Mouse (Mus musculus): ENCODE data around the gene Xpo4.

Gene Xpo4

DNA sequence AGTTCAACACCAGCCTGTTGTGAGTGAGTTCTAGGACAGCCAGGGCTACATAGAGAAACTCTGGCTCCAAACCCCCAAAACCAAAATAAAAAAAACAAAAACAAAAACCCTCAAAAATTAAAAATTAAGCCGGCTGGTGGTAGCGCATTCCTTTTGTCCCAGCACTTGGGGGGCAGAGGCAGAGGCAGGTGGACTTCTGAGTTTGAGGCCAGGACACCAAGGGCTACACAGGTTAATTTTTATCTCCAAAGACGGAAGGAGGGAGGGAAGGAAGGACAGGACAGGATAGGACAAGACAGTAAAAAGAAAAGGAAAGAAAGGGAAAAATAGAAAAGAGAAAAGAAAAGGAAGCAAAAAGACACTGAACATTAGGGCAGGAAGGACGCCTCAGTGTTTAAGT is 17.5 kb upstream of the Xpo4 start:
- 91% methylated on average over 4 of the region's 4 CpGs for WGBS

DNA sequence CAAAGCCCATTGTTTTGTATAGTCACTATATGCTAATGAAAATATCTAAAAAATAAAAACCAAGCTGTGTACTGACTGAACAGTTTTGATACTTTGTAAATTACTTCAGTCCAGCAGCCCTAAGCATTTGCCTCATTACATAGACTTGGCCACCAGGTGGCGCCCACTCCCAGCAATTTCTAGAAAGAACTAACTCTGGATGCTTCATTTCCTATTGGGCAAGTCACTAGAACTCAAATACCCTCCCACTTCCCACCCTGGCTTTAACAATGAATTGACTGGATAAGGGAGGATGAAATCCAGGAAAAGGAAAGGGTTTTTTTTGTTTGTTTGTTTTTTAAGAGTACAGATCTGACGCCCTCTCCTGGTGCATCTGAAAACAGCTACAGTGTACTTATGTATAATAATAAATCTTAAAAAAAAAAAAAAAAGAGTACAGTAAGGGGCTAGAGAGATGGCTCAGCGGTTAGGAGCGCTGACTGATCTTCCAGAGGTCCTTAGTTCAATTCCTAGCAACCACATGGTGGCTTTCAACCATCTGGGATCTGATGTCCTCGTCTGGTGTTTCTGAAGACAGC is 14.8 kb upstream of the Xpo4 start:
- WGBS: 35% methylated on average over 5 of the region's 5 CpGs

DNA sequence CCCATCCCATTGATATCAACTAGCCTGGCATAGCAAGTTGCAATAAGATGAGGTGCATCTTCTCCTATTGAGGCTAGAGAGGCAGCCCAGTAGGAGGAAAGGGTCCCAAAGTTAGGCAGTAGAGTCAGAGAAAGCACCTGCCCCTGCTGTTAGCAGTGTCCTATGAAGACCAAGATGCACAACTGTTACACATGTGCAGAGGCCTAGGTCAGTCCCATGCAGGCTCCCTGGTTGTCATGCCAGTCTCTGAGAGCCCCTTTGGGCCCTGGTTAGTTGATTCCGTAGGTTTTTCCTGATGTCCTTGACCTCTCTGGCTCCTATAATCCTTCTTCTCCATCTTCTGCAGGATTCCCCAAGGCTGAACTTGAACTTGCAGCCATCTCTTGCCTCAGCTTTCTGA is 14.3 kb upstream of the Xpo4 start:
- WGBS: 41% methylated on average over 1 of the region's 1 CpGs

DNA sequence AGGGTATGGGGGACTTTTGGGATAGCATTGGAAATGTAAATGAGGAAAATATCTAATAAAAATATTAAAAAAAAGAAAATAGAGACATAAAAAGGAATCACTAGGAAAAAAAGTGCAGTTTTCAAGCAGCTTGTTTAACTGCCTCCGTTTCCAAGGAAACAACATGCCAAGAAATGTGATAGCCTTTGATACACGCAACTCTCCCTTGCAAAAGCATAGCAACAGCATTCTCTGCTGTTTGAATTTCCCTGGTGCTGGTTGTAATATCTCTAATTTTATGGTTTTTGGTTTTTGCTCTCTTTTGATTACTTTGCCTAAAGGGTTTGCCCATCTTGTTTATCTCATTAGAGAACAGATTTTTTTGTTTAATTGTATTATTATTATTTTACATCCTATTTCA is 10.3 kb upstream of the Xpo4 start:
- WGBS: 46% methylated on average over 2 of the region's 2 CpGs

DNA sequence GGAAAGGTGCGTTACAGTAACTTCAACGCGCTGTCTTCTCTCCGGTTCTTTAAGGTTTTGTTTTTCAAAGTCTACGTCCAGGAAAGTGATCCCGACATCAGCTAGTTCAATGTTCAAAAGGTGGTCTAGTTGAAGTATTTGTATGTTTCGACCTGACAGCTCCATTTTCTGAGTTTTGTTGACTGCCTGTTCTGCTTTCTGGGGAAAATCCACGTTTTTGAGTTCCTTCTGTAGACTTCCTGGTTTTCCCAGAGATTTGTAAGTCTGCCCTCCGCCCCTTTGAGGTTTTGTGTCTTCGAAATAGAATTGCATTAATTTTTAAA is 359 bp upstream of the Xpo4 start:
- 5% methylated on average over 10 of the region's 10 CpGs for WGBS

DNA sequence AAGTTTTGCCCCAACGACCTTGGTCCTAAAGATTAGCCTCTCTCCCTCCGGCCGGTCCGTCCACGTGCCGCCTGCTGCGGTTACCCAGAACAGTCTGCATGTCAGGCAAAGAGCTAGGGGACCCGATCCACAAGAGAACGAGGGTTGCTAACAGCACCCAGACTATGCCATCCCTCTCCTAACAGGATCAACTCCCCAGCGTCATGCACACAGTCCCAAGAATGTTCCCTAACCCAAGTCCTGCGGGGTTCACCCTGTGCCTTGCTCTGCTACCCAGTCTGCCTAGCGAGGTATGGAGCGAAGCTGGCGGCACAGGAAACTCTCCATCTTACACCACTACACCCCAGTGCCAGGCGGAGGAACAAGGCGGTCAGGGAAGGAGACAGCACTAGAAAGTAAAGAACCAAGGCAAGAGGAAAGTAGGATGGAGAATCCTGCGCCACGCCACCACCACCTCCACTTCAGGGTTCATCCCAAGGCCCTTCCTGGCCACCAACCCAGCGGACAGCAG is 864 bp downstream of the Xpo4 start:
- WGBS: under 1% methylated on average over 19 of the region's 19 CpGs

DNA sequence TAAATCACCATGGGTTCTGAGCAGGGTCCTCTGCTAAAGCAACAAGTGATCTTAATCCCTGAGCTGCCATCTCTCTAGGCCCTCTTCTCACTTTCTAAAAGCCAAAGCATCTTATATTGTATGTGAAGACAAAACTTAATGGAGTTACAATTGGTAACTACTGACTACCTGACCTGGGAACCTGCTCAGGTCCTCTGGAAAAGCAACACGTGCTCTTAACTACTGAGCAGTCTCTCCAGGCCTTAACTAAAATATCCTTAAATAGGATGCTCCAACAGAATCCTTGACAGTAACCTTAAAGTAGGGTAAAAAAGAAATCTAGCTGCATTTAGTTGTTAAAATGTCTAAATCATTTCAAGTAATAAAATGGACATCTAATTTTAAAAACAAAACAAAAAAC is 1.6 kb downstream of the Xpo4 start:
- WGBS: 36% methylated on average over 1 of the region's 1 CpGs

DNA sequence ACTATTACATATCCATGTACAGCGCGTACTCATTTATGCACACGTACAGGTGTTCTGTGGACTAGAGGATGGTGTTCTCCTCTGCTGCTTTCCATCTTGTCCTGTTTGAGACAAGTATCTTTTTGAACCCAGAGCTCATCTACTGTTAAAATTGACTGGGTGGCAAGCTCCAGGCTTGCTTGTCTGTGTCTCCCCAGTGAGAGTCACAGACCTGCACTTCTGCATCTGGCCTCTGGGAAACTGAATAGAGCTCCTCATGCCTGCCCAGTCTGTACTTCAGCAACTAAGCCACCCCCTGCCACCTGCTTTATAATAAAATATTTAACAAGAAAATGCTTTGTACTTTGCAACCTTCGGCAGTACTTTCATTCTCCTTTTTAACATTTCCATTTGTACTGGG is 6.9 kb downstream of the Xpo4 start:
- WGBS: 92% methylated on average over 4 of the region's 4 CpGs

DNA sequence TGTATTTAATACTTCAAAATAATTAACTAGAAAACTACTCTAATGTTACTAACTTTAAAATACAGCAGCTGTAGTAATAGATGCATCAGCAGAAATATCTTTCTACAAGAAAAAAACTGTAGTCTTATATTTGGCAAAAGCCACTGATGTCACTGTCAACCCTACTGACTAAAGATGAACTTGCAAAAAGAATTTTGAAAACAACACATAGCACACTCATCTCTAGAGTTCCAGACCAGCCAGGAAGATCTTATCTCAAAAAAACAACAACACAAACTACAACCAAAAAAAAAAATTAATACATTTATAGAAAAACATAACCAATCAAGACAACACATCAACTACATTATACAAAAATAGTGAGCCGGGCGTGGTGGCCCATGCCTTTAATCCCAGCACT is 7.7 kb downstream of the Xpo4 start:
- 99% methylated on average over 2 of the region's 2 CpGs for WGBS

DNA sequence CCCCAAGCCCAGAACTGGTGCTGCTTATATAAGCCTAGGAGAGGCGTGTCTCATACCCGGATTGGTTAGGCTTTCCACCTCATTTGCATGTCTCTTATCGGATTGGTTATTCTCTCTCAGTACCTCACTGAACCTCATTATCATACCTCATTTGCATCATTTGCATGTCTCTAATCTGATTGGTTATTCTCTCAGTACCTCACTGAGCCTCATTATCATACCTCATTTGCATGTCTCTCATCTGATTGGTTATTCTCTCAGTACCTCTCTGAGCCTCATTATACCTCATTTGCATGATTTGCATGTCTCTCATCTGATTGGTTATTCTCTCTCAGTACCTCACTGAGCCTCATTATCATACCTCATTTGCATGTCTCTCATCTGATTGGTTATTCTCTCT is 8.7 kb downstream of the Xpo4 start:
- WGBS: 92% methylated on average over 3 of the region's 3 CpGs

DNA sequence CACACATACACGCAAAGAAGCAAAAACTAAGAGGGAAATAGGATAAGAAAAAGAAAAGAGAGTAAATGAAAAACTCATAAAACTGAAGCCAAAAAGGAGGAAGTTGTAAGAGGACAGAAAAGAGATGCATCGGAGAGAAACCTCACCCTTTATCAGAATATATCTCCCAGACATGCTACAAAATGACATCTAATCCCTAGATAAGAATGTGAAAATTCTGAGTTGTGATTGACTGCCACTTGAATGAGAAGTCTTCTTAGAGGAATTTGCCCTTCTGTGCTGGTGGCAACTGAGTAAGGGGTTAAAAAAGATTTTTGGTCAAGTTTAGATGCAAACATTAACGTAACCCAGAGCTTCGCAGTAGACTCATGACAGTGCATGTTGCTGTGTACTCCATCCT is 19.1 kb downstream of the Xpo4 start:
- WGBS: 96% methylated on average over 4 of the region's 4 CpGs

DNA sequence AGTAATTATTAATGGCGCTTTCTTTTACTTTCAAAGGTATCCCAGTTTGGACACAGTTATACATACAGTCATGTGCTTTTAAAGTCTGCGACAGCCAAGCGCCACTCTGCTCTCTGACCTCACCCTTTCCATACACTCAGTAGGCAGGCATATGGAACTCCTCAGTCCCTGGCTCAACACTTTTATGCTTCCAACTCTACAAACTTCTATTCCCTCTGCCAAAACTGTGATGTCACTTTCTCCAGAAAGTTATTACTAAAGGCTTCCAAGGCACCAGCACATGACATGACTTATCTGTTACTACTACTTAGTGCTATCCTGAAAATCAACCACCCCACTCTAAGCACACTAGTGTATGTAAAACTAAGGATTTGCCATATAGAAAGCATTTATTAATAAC is 26.1 kb downstream of the Xpo4 start:
- WGBS: 95% methylated on average over 3 of the region's 3 CpGs

DNA sequence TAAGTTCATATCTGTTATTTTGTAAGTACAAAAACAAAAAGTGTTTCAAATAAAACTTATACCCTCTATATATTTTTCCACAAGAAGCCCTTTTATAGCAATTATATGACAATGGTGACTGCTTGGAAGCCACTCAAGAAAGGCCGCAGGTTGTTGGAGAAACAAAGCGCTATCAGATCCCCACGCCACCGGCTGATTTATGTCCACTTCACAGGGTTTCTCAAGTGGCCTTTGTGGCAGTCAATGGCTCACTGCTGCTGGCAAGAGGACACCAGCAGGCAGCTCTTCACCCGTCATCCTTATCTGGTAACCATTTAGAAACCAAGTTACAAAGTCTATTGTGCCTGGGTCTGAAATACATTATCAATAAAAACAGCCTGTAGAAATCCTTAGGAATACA is 31.1 kb downstream of the Xpo4 start:
- 71% methylated on average over 5 of the region's 5 CpGs for WGBS

DNA sequence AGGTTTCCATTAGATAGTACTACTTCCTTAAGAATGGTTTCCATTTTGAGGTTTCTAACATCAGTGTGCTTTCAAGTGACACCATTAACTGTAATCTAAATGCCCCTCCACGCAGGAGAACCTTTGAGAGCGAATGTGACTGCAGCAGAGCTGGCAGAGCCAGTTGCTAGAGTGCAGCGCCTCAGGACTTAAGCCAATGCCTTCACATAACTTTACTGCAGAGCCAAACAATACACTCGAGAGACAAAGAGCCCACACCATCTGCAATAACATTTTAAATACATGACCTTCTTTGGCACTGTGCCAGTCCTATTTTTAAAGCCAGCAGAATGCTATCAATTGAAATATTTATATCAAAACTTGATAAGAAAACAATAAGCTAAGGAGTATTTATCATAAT is 35.6 kb downstream of the Xpo4 start:
- WGBS: 79% methylated on average over 4 of the region's 4 CpGs

DNA sequence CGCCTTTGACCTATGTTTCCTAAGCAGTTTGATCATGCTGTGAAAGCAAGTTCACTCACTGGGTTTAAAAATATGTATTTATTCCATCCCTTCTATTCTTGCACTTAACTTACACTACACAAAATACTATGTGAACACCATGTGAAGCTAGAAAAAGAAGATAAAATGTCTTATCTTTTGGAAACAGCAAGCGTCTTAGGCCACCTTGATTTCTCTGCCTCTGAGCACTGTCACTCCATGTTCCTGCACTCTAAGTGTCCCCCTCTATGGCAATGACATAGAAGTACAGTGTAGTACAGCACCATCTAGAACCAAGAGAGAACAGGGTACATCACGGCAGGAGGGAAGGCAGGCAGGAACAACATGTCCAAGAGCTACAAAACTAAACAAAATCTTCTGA is 42.3 kb downstream of the Xpo4 start:
- WGBS: 79% methylated on average over 3 of the region's 3 CpGs

DNA sequence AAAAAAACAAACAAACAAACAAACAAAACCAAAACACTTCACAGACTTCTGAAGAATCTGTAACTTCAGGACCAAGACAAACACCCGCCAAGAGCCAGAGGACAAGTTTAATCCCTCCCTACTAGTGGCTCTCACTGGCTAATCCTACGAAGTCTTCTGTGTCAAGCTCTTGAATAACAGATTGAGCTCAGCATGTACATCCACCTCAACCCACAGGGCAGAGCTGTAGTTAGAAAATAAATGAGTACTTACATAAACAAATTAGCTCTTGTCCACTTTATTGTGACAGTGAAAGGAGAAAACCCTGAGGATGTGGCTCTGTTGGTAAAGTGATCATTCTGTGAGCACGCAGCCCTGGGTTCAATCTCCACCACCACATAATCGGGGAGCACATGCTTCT is 43.5 kb downstream of the Xpo4 start:
- 81% methylated on average over 4 of the region's 4 CpGs for WGBS

DNA sequence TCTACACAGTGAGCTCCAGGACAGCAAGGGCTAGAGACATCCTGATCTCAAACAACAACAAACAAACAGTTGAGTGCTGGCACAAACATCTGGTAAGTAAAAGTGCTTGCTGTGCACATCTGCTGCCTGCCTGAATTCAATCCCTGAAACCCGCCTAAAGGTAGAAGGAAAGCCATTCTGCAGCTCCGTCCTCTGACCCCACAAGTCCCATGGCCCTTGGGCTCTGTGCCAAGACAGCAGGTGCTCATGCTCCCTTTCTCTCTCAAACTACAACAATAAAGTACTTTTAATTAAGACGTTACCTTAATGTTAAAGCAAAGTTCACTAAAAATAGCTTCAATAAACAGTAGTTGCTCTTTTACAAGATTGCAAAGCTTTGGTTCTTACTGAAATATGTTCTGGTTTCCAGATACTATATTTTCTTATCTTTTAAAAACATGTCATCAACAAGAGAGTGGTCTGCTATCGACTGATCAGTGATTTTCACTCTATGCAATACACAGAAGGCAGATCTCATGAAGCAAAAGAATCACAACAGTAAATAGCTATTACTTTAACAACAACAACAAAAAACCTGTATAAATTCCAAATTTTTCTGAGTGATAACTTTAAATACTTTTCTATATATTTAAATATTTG is 44.5 kb downstream of the Xpo4 start:
- 74% methylated on average over 4 of the region's 4 CpGs for WGBS

DNA sequence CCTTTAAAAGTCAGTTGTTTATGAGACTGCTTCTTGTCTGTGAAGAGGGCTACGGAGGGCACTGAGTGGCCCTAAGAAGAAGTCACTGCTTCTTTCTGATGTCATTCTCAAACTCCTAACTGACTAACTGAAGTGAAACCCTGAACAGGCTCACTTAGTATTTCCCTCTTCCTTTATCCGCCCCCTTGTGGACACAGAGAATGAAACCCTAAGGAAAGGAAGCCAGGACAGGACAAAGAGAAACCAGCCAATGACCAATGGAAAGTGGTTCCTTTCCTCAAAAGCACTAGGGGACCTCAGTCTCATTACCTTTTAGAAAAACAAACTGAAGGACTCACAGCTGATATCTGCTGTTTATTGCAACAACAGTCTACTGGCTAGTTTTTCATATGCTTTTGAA is 45.7 kb downstream of the Xpo4 start:
- 36% methylated on average over 2 of the region's 2 CpGs for WGBS

DNA sequence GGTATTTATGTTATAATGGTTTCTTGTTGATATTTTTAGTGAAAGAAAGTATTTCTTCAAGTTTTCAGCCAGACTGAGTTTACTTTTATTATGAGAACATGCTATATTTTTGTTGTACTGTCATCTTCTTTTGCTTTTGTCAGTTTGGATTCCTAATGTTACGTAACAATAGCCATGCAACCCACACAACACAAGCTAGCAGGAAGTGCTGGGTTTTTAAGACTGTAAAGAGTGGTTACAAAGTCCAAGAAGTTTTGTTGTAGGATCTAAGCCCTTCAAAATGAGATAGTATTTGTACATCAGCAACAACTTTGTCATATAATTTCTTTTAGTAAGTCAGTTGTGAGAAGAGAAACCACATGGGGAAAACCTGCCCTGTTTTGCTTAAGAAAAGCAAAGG is 47.6 kb downstream of the Xpo4 start:
- WGBS: 78% methylated on average over 1 of the region's 1 CpGs

DNA sequence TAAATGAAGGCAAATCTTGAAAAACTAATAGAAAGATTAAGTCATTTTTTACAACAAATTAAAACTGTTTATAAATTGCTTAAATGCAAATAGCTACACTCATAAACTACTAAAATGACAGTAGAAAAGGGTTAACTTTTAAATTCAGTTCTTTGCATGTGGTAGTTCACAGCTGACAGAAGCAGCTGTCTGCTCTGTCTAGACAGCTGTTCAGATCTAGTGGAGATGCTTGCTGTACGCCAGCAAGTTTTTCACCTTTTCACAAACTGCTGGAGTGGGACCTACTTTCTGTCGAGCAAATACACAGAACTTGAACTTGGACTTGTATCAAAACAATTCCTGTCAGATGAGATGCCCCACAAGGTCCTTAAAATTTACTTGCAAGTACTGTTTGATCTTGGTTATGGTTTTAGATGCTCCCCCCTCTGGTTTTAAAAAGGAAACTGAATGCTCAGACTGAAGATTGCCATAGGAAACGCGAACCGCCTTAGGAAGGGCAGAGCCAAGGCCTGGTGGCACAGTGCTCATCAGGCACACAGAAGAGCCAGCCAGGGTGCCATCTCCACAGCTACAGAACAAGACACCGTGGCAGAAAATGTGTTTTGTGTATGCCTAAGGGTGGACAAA is 48.8 kb downstream of the Xpo4 start:
- WGBS: 50% methylated on average over 6 of the region's 6 CpGs

DNA sequence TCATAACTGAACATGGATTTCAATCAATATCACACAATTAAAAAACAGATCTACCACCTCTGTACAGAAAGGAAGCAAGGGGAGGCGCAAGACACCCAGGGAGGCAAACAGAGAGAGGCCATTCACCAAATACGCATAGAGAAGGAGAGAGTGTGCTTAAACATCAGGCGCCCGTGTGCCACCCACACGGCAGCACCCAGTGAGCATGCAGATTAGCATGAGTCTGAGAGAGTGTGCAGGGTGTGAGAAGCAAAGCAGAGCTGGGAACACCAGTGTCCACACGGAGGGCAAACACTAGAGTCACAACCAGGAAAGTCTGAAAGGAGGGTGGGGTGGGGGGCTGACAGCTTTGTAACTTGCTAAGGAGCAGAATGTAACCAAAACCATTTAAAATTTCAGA is 49.4 kb downstream of the Xpo4 start:
- 56% methylated on average over 6 of the region's 6 CpGs for WGBS

DNA sequence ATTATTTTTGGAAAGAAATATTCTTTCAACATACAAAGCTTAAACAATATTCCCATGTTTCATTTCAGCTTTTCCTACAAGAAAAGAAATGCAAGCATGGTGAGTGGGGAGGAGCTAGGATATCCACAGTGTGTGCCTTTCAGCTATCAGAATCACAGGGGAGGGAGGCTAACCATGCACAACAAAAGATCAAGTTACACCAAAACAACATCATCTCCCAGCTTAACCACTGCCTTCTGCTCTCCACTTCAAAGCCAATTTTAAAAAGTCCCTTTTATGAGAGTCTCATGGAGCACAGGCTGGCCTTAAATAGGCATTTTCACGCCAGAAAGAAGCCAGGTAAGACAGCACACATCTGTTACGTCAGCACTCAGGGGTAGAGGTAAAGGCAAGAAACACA is 54.2 kb downstream of the Xpo4 start:
- WGBS: 83% methylated on average over 2 of the region's 2 CpGs

DNA sequence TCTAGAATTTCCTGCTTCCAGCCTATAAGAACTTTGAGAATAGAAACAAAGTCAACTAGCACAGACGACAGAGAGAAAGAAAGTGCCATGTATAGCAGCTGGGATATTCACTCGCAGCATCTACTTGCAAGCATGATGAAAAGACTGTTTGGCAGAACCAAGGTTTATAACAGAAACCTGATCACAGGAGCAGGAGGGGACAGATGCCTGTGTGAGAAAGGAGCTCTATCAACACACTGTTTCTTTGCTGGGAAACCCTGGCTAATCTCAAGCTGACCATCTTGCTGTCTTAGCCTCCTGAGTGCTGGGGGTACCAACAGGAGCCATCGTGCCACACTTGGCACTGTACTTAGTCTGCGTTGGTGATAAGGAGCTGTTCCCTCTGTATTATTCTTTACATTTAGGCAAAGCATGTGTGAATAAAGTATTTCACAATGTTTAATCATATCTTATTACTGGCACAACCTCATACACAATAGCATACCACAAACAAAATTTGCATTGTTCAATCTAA is 55.4 kb downstream of the Xpo4 start:
- WGBS: 64% methylated on average over 4 of the region's 4 CpGs

Data from cerebral cortex, adult 2 months (tissue).